In the genomic region with DNA sequence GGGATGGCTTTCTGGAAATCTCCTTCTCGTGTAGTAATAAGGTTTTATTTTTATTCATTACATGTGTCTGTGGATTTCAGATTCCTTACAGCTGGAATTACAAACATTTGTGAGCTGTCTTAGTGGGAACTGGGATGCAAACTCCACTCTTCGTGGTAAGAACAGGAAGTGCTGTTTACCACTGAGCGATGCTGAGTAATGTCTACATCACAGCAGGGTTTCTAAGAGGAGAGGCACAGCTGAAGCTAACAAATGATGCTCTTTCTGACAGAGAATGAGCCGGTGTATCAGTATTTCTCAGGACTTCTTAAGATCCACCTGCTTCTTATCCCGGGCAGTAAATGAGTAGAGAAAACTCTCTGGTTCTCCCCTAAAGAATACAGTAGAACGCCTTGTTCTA, we compare ENCODE assay signal across 26 mouse cellular contexts.
DNase-seq lines count a peak whose midpoint lies in the region.
"Had no signal": no experiment of that assay in that cellular context is flagged by ENCODE, and none has a peak within 500 bp of the region (broad histone marks: within the 10 kb centered on the region; RNA-seq: fewer than 3 reads in every experiment).

No protein-coding gene starts in this region.

- DNase-seq in 3134 (ENCODE audit: extremely low read depth, insufficient read length, low spot score) = peak; percentile 44
- DNase-seq in 416B (ENCODE audit: low read depth) = peak; percentile 69
- peak; percentile 30 for DNase-seq in R1 (ENCODE audit: low read depth, low spot score)
- no peak for DNase-seq in left cerebral cortex, postnatal 36 days (ENCODE audit: low spot score in 2 of 2)
- DNase-seq in adrenal gland, adult 18-20 months (ENCODE audit: low spot score in 2 of 2) = no peak
- DNase-seq in B cell, adult 2 months = no peak
- DNase-seq: adrenal gland, postnatal 25 days; cerebellum, adult 18-20 months; cerebellum, postnatal 10 days; forebrain, postnatal 0 days; gastrocnemius, postnatal 10 days; heart, postnatal 10 days; kidney, adult 2 months; kidney, postnatal 36 days; layer of hippocampus, postnatal 36 days; liver, postnatal 0 days; lung, postnatal 4 days; right cerebral cortex, postnatal 14 days had no signal

- H3K4me1 ChIP-seq in megakaryocyte, embryonic 14.5 days = peaks cover 71% of the 10 kb centered on the region

- no peaks in the 10 kb centered on the region for H3K9me3 ChIP-seq in megakaryocyte, embryonic 14.5 days
- H3K9me3 ChIP-seq: forebrain, embryonic 12.5 days; heart, embryonic 13.5 days; hindbrain, embryonic 10.5 days; intestine, embryonic 15.5 days; limb, embryonic 12.5 days; neural tube, embryonic 13.5 days; stomach, embryonic 15.5 days had no signal

- peak overlapping the region; percentile 52 for H3K4me3 ChIP-seq in megakaryocyte, embryonic 14.5 days (replicated peaks)
- H3K4me3 ChIP-seq: forebrain, embryonic 12.5 days; heart, embryonic 13.5 days; hindbrain, embryonic 10.5 days; intestine, embryonic 15.5 days; limb, embryonic 12.5 days; neural tube, embryonic 13.5 days; stomach, embryonic 15.5 days had no signal

- H3K36me3 ChIP-seq in megakaryocyte, embryonic 14.5 days (replicated peaks; ENCODE audit: low read length) = peaks cover 53% of the 10 kb centered on the region
- H3K36me3 ChIP-seq: stomach, embryonic 15.5 days had no signal

- intact Hi-C loops in left cerebral cortex, postnatal 36 days (cut with DNase I) = no loop called here

- no peaks in the 10 kb centered on the region for H3K27me3 ChIP-seq in megakaryocyte, embryonic 14.5 days (replicated peaks)
- H3K27me3 ChIP-seq: forebrain, embryonic 12.5 days; heart, embryonic 13.5 days; intestine, embryonic 15.5 days; limb, embryonic 12.5 days; neural tube, embryonic 13.5 days; stomach, embryonic 15.5 days had no signal

Comparison
In these comparisons a context has a peak if more than half of its experiments do, and no peak if none do; other contexts are left out.
1. DNase-seq: peak in 3134 (single experiment), 416B (single experiment) and R1 (single experiment); none in left cerebral cortex, postnatal 36 days (0 of 2), adrenal gland, adult 18-20 months (0 of 2) and B cell, adult 2 months (0 of 2).